ENCODE assay signal across 8 mouse cellular contexts in the genomic region with DNA sequence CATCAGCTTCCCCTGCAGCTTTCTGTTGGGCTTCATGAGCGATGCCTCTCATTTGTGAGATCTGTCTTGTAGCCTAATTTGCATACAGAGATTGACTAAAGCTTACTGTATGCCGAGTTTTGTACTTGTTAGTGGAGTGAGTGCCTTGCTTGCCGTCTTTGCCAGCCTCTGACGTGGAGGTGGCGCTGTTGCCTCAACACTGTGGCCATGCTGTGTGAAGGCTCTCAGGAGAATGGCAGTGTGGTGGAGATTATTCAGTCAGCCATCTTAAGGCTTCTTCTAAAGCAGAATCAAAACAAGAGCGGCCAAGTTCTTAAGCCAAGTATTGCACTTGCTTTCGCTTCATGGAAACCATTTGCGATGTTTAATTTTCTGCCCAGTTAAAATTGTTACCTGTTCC. TPM values are rescaled to one million over a fixed set of nuclear protein-coding genes. Genes with fewer than 3 reads are reported as not detected.
DNase-seq lines count a peak whose midpoint lies in the region; ATAC-seq and TF ChIP-seq lines count a peak whose summit lies in the region.

No protein-coding gene starts in this region.

- H3K27me3 ChIP-seq in forebrain, embryonic 14.5 days (replicated peaks; ENCODE audit: control insufficient read depth, insufficient read depth, low read length) = no peaks in the 10 kb centered on the region
- H3K27me3 ChIP-seq in forebrain, embryonic 15.5 days = no peaks in the 10 kb centered on the region
- H3K27me3 ChIP-seq in stomach, postnatal 0 days (ENCODE audit: control insufficient read depth, insufficient read depth, low read length) = no peaks in the 10 kb centered on the region
- no peaks in the 10 kb centered on the region for H3K27me3 ChIP-seq in heart, embryonic 10.5 days (ENCODE audit: insufficient read depth, poor library complexity, severe bottlenecking)

- peak; percentile 23 for DNase-seq in forebrain, embryonic 14.5 days (ENCODE audit: low spot score)
- DNase-seq in B cell, adult 2 months = peak; percentile 9 to 14
- peak; percentile 14 for DNase-seq in brain, embryonic 18.5 days (ENCODE audit: low read depth, low spot score)
- DNase-seq in layer of hippocampus, postnatal 10 days (ENCODE audit: low spot score in 2 of 2) = peak; percentile 37 to 54
- peak; percentile 60 for DNase-seq in stomach, postnatal 0 days (ENCODE audit: low spot score)
- no peak for DNase-seq in heart, embryonic 10.5 days (ENCODE audit: low spot score)

- no peak overlapping the region for H3K9ac ChIP-seq in forebrain, embryonic 14.5 days (ENCODE audit: low read length)
- no peak overlapping the region for H3K9ac ChIP-seq in forebrain, embryonic 15.5 days (replicated peaks)
- no peak overlapping the region for H3K9ac ChIP-seq in stomach, postnatal 0 days (ENCODE audit: low read length)

- no peaks in the 10 kb centered on the region for H3K9me3 ChIP-seq in forebrain, embryonic 14.5 days (replicated peaks; ENCODE audit: control insufficient read depth, low read length)
- H3K9me3 ChIP-seq in forebrain, embryonic 15.5 days = no peaks in the 10 kb centered on the region
- H3K9me3 ChIP-seq in stomach, postnatal 0 days (ENCODE audit: control insufficient read depth, low read length) = no peaks in the 10 kb centered on the region
- no peaks in the 10 kb centered on the region for H3K9me3 ChIP-seq in heart, embryonic 10.5 days

- H3K4me2 ChIP-seq in forebrain, embryonic 14.5 days (ENCODE audit: low read length) = no peak overlapping the region
- H3K4me2 ChIP-seq in forebrain, embryonic 15.5 days (replicated peaks) = no peak overlapping the region
- no peak overlapping the region for H3K4me2 ChIP-seq in stomach, postnatal 0 days (replicated peaks; ENCODE audit: low read depth)

- ATAC-seq in forebrain, embryonic 14.5 days = no peak
- ATAC-seq in forebrain, embryonic 15.5 days (replicated peaks) = no peak
- ATAC-seq in stomach, postnatal 0 days (ENCODE audit: low FRiP score, low TSS enrichment) = no peak
- ATAC-seq in monocyte, adult 5-6 weeks (replicated peaks; ENCODE audit: insufficient number of reproducible peaks, low FRiP score, low TSS enrichment, poor library complexity, severe bottlenecking) = no peak

- no peaks in the 10 kb centered on the region for H3K4me1 ChIP-seq in forebrain, embryonic 14.5 days (ENCODE audit: control insufficient read depth, insufficient read depth, low read length)
- peaks cover 8% of the 10 kb centered on the region; the same call in 1 of the 2 replicates for H3K4me1 ChIP-seq in forebrain, embryonic 15.5 days
- no peaks in the 10 kb centered on the region for H3K4me1 ChIP-seq in stomach, postnatal 0 days (replicated peaks; ENCODE audit: control insufficient read depth, insufficient read depth)
- peaks cover 5% of the 10 kb centered on the region; the same call in 1 of the 2 replicates for H3K4me1 ChIP-seq in heart, embryonic 10.5 days

- H3K36me3 ChIP-seq in forebrain, embryonic 14.5 days (ENCODE audit: control insufficient read depth, insufficient read depth, low read length) = peaks cover 44% of the 10 kb centered on the region
- H3K36me3 ChIP-seq in forebrain, embryonic 15.5 days = peaks cover 11% of the 10 kb centered on the region; the same call in 1 of the 2 replicates
- H3K36me3 ChIP-seq in stomach, postnatal 0 days (ENCODE audit: control insufficient read depth, insufficient read depth, low read length) = no peaks in the 10 kb centered on the region; the same call in 1 of the 2 replicates
- H3K36me3 ChIP-seq in heart, embryonic 10.5 days = peaks cover 79% of the 10 kb centered on the region

- no peak overlapping the region for H3K4me3 ChIP-seq in forebrain, embryonic 14.5 days (ENCODE audit: low read depth, low read length)
- H3K4me3 ChIP-seq in forebrain, embryonic 15.5 days = no peak overlapping the region
- H3K4me3 ChIP-seq in stomach, postnatal 0 days (ENCODE audit: low read depth, low read length) = no peak overlapping the region
- H3K4me3 ChIP-seq in heart, embryonic 10.5 days = no peak overlapping the region

- TF ChIP-seq CTCF in stomach, postnatal 0 days (IDR thresholded peaks at IDR 0.05; ENCODE audit: low read depth) = peak; percentile 70

- no peak for TF ChIP-seq EP300 in stomach, postnatal 0 days (optimal IDR thresholded peaks at IDR 0.05)

- WGBS in forebrain, embryonic 14.5 days = 71% methylated on average over 8 of the region's 8 CpGs
- 65% methylated on average over 8 of the region's 8 CpGs for WGBS in forebrain, embryonic 15.5 days
- 81% methylated on average over 8 of the region's 8 CpGs for WGBS in stomach, postnatal 0 days
- 80% methylated on average over 8 of the region's 8 CpGs for WGBS in heart, embryonic 10.5 days

- H3K27ac ChIP-seq in forebrain, embryonic 14.5 days (ENCODE audit: low read depth, low read length) = no peak overlapping the region
- H3K27ac ChIP-seq in forebrain, embryonic 15.5 days (replicated peaks) = no peak overlapping the region
- no peak overlapping the region for H3K27ac ChIP-seq in stomach, postnatal 0 days (replicated peaks)
- H3K27ac ChIP-seq in heart, embryonic 10.5 days = no peak overlapping the region

RNA-seq across cellular contexts. Expression of a gene that starts 59.6 kb away (rescaled TPM):
- 88.8 and 105 TPM in 2 replicates for polyA plus RNA-seq in forebrain, embryonic 14.5 days (2014; fragmentation: Nextera tagmentation; extraction: Ambion mirVana)
- polyA plus RNA-seq in forebrain, embryonic 15.5 days (2015; fragmentation: Nextera tagmentation; extraction: Ambion mirVana) = 115 and 118 TPM in 2 replicates
- total RNA-seq in layer of hippocampus, postnatal 10 days (2021) = 100 to 1,000 TPM; 164 to 167 TPM
- polyA plus RNA-seq in stomach, postnatal 0 days (2015; fragmentation: Nextera tagmentation; extraction: Ambion mirVana) = 20.0 and 20.5 TPM in 2 replicates
- total RNA-seq in monocyte, adult 5-6 weeks (2017) = 0.11 to 1.4 TPM (median 0.76 TPM) in 3 replicates
- 181 and 184 TPM in 2 replicates for polyA plus RNA-seq in heart, embryonic 10.5 days (2016; fragmentation: Nextera tagmentation; extraction: Ambion mirVana)
